Mouse (Mus musculus) forebrain, embryonic 14.5 days (tissue): Measurements from ENCODE around the gene Surf2. TPM values are rescaled to one million over a fixed set of nuclear protein-coding genes. Genes with fewer than 3 reads are reported as not detected.

Source experiments
- ATAC-seq: fragments of 200-750 bp; cut with Nextera tagmentation; 2 replicates; pipeline ENCODE4 v1.8.0; 2017; ENCODE audit warnings: mild to moderate bottlenecking, moderate library complexity
- DNase-seq: peaks from one replicate; pipeline ENCODE4 v3.0.0-alpha.2; 2015; ENCODE audit warnings: low spot score
- H3K27ac ChIP-seq: fragments of 300-500 bp; sonication (generic); 2 replicates; pipeline ENCODE4 v1.5.1; 2014; ENCODE audit warnings: low read depth, mild to moderate bottlenecking, control low read depth, low read length, moderate library complexity
- H3K27me3 ChIP-seq: fragments of 300-500 bp; sonication (generic); replicated peaks from 2 replicates; pipeline ENCODE4 v1.6.1; 2014; ENCODE audit warnings: low read length, control low read depth, mixed read lengths; ENCODE audit not compliant: control insufficient read depth, insufficient read depth
- H3K36me3 ChIP-seq: fragments of 300-500 bp; sonication (generic); 2 replicates; pipeline ENCODE4 v1.6.1; 2014; ENCODE audit warnings: low read length, control low read depth; ENCODE audit not compliant: control insufficient read depth, insufficient read depth
- H3K4me1 ChIP-seq: fragments of 300-500 bp; sonication (generic); 2 replicates; pipeline ENCODE4 v1.6.1; 2014; ENCODE audit warnings: antibody characterized with exemption, low read length, control low read depth; ENCODE audit not compliant: control insufficient read depth, insufficient read depth
- H3K4me2 ChIP-seq: fragments of 300-500 bp; sonication (generic); 2 replicates; pipeline ENCODE4 v1.6.1; 2014; ENCODE audit warnings: mild to moderate bottlenecking, control low read depth, low read length
- H3K4me3 ChIP-seq: fragments of 300-500 bp; sonication (generic); 2 replicates; pipeline ENCODE4 v1.5.1; 2014; ENCODE audit warnings: low read depth, low read length, control low read depth
- H3K9ac ChIP-seq: fragments of 300-500 bp; sonication (generic); 2 replicates; pipeline ENCODE4 v1.6.1; 2014; ENCODE audit warnings: mild to moderate bottlenecking, low read length, control low read depth, moderate library complexity
- H3K9me3 ChIP-seq: fragments of 300-500 bp; sonication (generic); replicated peaks from 2 replicates; pipeline ENCODE4 v1.6.1; 2016; ENCODE audit warnings: low read length, control low read depth, mixed read lengths; ENCODE audit not compliant: control insufficient read depth
- WGBS: fragments of 180-500 bp; shearing (Covaris S2); extraction: QIAGEN DNeasy Blood & Tissue Kit; methylation state at CpG from one replicate; pipeline ENCODE4 v1.1.7; 2014; 5-methylcytosine and 5-hydroxymethylcytosine counted together
- polyA plus RNA-seq: library from polyadenylated mRNA; unstranded; fragments of >200 nt; fragmentation: Nextera tagmentation; extraction: Ambion mirVana; gene quantifications from 2 replicates; pipeline ENCODE4 v1.2.1, GENCODE M21; 2014

The Surf2 gene
- polyA plus RNA-seq, 1 experiment from 2014 or later: 54.0 TPM

DNA sequence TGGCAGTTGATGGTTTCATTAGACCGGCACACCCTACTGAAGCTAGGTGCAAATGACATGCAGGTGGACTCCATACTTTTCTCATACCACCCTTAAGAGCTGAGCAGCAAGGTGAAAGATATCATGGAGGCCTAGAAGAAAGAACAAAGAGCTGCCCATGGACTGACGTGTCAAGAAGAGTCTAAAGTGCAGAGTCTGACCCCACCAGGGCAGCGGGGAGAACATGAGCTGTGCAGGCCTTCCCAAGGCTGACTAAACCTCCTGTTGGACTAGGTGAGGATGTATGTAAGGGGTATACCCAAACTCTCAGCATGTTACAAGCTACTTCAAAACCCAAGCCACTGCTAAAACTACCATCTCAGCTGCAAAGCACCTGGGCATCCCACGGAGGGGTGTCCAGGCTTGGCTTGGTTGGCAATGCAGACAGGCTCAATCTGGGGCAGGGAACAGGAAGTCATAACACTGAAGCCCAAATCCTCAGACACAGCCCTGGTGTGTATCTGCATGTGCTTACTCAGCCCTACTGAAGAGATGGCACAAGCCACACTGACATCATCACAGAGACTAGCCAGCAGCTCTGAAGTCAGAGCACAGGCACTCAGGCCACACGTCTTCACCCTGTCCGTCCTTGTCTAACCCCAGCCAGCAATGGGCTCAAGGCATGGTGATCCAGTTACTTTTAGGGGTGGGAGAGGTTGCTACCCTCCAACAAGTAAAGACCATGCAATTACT, 11.7 kb downstream of the Surf2 start:
- no peaks in the 10 kb centered on the region for H3K27me3 ChIP-seq
- DNase-seq (no peak), ATAC-seq (no peak)
- H3K4me1 ChIP-seq: peaks cover 11% of the 10 kb centered on the region
- no peak overlapping the region for H3K9ac ChIP-seq
- 90% methylated on average over 6 of the region's 6 CpGs for WGBS
- H3K36me3 ChIP-seq: peaks cover 69% of the 10 kb centered on the region
- H3K4me3 ChIP-seq: no peak overlapping the region
- no peaks in the 10 kb centered on the region for H3K9me3 ChIP-seq
- no peak overlapping the region for H3K4me2 ChIP-seq
- no peak overlapping the region for H3K27ac ChIP-seq

DNA sequence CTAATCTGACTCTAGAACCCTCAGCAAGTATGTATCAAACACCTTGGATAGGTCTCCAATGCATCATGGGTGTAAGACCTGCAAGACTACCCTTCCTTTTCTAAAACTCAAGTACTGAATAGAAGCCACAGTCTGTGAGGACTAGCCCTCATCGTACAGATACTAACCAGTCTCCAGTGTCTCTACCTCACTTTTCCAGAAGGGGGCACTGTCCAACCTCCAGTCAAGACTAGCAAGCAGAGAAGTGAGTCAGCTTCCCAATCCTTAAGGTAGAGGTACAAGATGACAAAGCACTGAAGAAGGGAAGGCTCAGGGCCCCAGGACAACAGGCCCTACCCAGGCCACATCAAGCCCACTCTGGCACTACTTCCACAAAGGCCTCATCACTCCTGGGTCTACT, 14.2 kb downstream of the Surf2 start:
- 31% methylated on average over 1 of the region's 1 CpGs for WGBS

DNA sequence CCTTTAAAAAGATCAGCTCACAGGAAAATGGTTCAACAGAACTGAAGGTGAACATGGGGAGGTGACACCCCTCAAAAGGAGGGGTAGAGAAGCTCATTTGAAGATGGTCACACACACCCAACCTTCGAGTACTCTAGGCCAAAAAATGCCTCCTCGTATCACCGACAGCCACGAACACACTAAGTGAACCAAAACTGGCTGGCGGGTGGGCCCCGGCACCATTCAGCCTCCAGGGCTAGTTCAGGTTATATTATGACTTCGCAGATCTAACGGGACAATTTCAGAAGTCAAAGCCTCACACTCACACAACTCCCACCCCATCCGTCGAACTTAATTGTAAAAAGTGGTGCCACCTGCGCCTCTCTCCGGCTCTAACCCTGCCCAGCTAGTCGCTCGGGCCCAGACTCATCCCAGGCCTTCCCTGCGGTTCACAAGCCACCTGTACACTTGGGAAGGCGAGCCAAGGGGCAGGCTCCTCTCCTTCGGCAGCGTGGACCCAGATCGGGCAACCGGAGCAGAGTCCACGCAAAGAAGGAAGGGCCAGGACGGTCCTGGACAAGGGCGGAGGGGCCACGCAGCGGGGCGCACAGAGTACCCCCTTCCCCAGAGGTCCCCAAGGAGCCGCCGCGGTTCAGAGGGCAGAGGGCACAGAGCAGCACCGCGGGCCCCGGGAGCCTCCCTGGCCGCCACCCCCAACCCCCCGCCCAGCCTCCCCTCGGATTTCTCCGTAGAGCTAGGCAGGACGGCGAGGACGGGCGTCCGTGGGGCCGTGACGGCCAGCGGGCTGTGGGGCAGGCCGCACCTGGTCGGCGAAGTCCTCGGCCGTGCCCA, 16.5 kb downstream of the Surf2 start:
- WGBS: 2% methylated on average over 41 of the region's 49 CpGs
- peak overlapping the region; percentile 86 for H3K9ac ChIP-seq
- peak overlapping the region; percentile 72; the same call in 1 of the 2 replicates for H3K27ac ChIP-seq
- H3K4me3 ChIP-seq: peak overlapping the region; percentile 86
- peak overlapping the region; percentile 85 for H3K4me2 ChIP-seq
- H3K27me3 ChIP-seq: no peaks in the 10 kb centered on the region
- peaks cover 25% of the 10 kb centered on the region for H3K36me3 ChIP-seq
- no peak for DNase-seq
- peaks cover 14% of the 10 kb centered on the region for H3K4me1 ChIP-seq
- H3K9me3 ChIP-seq: no peaks in the 10 kb centered on the region
- ATAC-seq: peak; percentile 15; the same call in 1 of the 2 replicates

More for the DNA sequence above, 14.2 kb downstream of the Surf2 start:
- ATAC-seq (no peak), DNase-seq (peak; percentile 77)
- Histone ChIP-seq H3K27ac (no peak overlapping the region), H3K9ac (no peak overlapping the region), H3K4me2 (no peak overlapping the region), H3K4me3 (no peak overlapping the region), H3K36me3 (peaks cover 46% of the 10 kb centered on the region), H3K9me3 (no peaks in the 10 kb centered on the region), H3K4me1 (peaks cover 14% of the 10 kb centered on the region), H3K27me3 (no peaks in the 10 kb centered on the region)

DNA sequence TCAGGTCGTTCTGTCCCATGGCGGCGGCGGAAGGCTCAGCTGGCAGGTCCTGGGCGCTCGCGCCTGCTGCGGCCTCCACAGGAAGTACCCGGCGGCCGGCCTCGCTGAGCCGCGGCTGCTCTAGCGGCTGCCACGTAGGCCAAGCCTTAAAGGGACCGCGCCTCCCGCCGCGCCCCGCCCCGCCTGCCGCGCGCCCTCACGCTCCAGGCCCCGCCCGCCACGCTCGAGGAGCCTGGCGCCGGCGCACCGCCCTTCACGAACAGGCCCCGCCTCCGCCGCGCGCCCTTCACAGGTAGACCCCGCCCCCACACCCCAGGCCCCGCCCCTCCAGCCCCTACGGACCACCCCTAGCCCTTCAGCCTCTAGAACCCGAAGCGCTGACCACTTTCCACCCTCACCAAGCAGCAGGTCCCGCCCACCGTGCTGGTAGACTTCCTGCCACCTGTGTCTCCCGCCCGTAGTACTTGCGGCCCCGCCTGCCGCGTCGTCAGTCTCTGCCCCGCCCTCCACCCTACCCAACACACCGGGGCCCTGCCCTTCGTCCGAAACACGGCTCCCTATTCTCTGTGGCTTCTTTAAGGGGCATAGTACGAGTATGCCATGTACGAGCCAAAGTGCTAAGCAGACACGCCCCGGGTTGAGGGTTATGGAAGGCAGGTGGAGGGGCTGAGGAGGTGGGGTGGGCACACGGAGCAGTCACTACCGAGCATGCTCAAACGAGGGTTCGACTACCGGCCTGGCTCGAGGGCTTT, 17.3 kb downstream of the Surf2 start, which contains the start of the genes Surf4 and Stkld1:
Gene Surf4 (minus strand): TSS at position 625 of the 752 bp plus-strand sequence.
Gene Stkld1 (plus strand): TSS at position 744 of the 752 bp plus-strand sequence.
- peak; percentile 97 for ATAC-seq
- peak within 1 kb of the TSS; percentile 72; the same call in 1 of the 2 replicates for H3K27ac ChIP-seq
- H3K4me1 ChIP-seq: peaks cover 14% of the 10 kb centered on the region
- peak; percentile 95 for DNase-seq
- H3K27me3 ChIP-seq: no peaks in the 10 kb centered on the region
- H3K4me2 ChIP-seq: peak within 1 kb of the TSS; percentile 85
- peaks cover 22% of the 10 kb centered on the region for H3K36me3 ChIP-seq
- peak within 1 kb of the TSS; percentile 86 for H3K4me3 ChIP-seq
- WGBS: under 1% methylated on average over 41 of the region's 70 CpGs
- peak within 1 kb of the TSS; percentile 86 for H3K9ac ChIP-seq
- no peaks in the 10 kb centered on the region for H3K9me3 ChIP-seq

DNA sequence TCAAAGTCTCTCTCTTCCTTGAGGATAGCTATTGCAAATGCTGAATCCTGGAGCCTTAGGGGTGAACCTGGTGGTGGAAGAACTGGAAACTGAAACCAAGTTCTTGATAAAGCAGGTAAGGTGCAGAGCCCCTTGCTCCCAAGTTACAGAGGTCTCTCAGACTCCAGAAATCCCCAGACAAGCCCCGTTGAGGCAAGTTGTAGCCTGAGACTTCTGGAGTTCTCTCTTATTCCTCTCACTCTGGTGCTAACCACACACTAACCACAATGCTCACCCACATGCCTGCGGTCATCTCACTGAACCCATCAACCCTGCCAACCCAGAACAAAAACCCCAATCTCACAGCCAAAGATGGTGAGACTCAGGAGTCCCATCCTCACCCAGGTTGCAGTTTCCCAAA, 19.1 kb downstream of the Surf2 start:
- 90% methylated on average over 2 of the region's 2 CpGs for WGBS
- H3K27me3 ChIP-seq: no peaks in the 10 kb centered on the region
- H3K4me1 ChIP-seq: peaks cover 14% of the 10 kb centered on the region
- H3K27ac ChIP-seq: no peak overlapping the region
- no peak overlapping the region for H3K4me2 ChIP-seq
- no peaks in the 10 kb centered on the region for H3K9me3 ChIP-seq
- no peak overlapping the region for H3K4me3 ChIP-seq
- DNase-seq: no peak
- ATAC-seq: no peak
- no peak overlapping the region for H3K9ac ChIP-seq
- H3K36me3 ChIP-seq: peaks cover 16% of the 10 kb centered on the region

DNA sequence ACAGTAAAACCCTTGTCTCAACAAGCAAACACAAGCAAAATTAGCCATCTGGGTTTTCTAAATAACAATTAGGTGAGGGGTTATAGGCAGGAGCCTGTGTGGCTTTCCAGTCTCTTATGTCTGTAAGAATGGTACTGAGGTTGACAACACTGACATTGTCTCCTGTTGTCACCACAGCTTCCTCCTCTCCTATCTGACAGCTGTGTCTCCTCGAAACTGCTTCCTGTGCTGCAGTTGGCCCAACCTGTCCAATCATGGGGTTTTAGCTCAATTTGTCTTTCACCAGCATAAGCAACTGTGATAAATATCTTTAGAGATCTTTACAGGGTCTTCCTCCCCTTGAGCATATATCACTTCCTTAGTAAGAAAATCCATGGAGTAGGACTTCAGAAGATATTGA, 20.3 kb downstream of the Surf2 start:
- Histone ChIP-seq H3K4me3 (no peak overlapping the region), H3K27me3 (no peaks in the 10 kb centered on the region), H3K27ac (no peak overlapping the region), H3K9ac (no peak overlapping the region), H3K4me2 (no peak overlapping the region), H3K9me3 (no peaks in the 10 kb centered on the region), H3K36me3 (peaks cover 5% of the 10 kb centered on the region; the same call in 1 of the 2 replicates), H3K4me1 (peaks cover 13% of the 10 kb centered on the region)
- WGBS: 79% methylated on average over 1 of the region's 1 CpGs
- DNase-seq (no peak), ATAC-seq (no peak)

DNA sequence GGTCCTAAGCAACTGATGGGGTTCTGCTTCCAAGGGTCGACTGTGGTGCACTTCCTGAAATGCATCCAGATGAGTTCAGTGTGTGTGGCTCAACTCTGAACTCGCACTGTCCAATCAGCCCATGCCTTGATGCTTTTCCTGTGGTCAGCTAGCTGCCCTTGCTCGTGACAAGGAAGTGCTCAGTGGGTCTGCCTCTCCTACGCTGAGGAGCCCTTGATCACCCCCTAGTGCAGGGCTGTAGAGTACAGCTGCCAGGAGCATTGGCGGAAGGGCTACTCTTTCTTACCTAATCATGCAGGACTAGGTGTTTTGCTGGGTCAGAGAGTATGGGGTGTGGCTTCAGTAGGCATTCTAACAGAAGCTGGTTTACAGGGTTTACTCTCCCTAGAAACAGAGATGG, 25.4 kb downstream of the Surf2 start:
- no peaks in the 10 kb centered on the region for H3K36me3 ChIP-seq
- ATAC-seq (no peak), DNase-seq (no peak)
- no peaks in the 10 kb centered on the region for H3K9me3 ChIP-seq
- no peak overlapping the region for H3K27ac ChIP-seq
- H3K4me3 ChIP-seq: no peak overlapping the region
- no peaks in the 10 kb centered on the region for H3K4me1 ChIP-seq
- H3K4me2 ChIP-seq: no peak overlapping the region
- WGBS: 52% methylated on average over 5 of the region's 5 CpGs
- no peaks in the 10 kb centered on the region for H3K27me3 ChIP-seq
- H3K9ac ChIP-seq: no peak overlapping the region

DNA sequence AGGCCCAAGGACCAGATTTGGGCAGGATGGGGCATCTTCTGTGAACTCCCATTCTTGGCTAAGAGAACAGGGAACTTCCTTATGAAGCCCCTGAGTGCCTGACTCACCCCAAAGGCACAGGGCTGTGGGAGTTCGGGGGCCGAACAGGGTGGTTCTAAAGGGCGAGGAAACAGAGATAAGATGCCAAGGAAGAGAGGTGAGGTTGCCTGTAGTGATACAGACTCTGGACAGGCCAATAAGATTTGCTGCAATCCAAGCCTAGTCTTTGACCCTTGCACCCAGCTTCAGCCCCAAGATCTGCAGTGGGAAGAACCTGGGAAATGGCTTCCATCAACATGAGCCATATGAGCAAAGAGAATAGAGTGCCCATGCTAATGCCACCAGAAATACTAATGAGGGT, 27.1 kb downstream of the Surf2 start:
- no peak for DNase-seq
- H3K27me3 ChIP-seq: no peaks in the 10 kb centered on the region
- no peaks in the 10 kb centered on the region for H3K4me1 ChIP-seq
- no peaks in the 10 kb centered on the region for H3K9me3 ChIP-seq
- 0 out of 2 replicates have a peak, but pooled peaks cover 5% of the 10 kb centered on the region for H3K36me3 ChIP-seq
- no peak for ATAC-seq
- no peak overlapping the region for H3K27ac ChIP-seq
- H3K4me2 ChIP-seq: no peak overlapping the region
- WGBS: 76% methylated on average over 3 of the region's 3 CpGs
- no peak overlapping the region for H3K4me3 ChIP-seq
- H3K9ac ChIP-seq: no peak overlapping the region
